Mouse (Mus musculus) erythroblast, embryonic 14.5 days (primary cell): ENCODE results near the gene Syde2.

Experiments used
- GATA1 ChIP-seq: IDR thresholded peaks from 2 replicates; pipeline ENCODE4 v1.6.1; 2012; ENCODE audit warnings: low read length, inconsistent platforms, mixed read lengths
- TAL1 ChIP-seq: IDR thresholded peaks from 3 replicates; pipeline ENCODE4 v1.6.1; 2012; ENCODE audit warnings: low read length, inconsistent platforms, mixed read lengths

DNA sequence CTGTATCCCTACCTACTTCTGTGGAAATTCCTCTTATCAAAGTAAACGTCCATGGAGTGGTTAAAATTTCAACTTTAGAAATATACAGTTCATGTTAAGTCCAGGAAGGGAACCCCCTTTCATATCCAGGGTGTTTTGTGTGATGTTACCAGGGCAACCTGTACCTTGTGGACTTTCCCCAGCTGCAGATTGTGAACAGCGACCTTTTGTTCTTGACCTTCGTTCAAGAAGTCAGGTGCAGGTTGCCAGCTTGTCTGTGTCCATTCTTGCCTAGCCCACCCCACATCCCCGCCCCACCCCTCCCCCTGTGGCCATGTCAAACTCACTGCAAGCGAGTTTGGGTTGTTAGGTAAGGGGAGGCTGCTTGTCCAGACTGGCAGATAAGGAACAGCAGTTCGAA, 39.4 kb downstream of the Syde2 start:
- no peak for TF ChIP-seq TAL1
- no peak for TF ChIP-seq GATA1
